ENCODE assay signal across 19 mouse cellular contexts in the genomic region with DNA sequence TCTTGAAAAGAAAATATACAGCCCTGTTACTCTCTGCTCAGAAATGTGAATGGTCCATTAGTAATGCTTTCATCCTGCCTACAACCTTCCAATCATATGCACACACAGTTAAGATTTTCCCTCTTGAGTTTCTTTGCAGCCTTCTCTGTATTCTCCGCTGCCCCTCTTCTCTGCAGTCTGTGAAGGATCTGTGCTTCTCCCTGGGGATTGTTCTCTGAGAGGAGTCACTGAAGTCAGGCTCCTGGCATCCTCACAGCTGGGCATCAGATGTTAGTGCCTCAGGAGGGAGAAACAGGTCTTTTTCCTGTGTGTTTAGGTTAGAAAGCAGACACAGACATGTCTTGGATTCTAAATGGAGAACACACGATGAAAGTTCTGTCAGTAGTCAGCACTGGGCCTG.
DNase-seq lines count a peak whose midpoint lies in the region; ATAC-seq lines count a peak whose summit lies in the region.
"Had no signal": no experiment of that assay in that cellular context is flagged by ENCODE, and none has a peak within 500 bp of the region (broad histone marks: within the 10 kb centered on the region; RNA-seq: fewer than 3 reads in every experiment).

No protein-coding gene starts in this region.

- no peaks in the 10 kb centered on the region for H3K36me3 ChIP-seq in hindbrain, embryonic 11.5 days (ENCODE audit: control insufficient read depth, insufficient read depth, low read length)
- H3K36me3 ChIP-seq in hindbrain, embryonic 14.5 days (replicated peaks; ENCODE audit: control insufficient read depth, insufficient read depth): no peaks in the 10 kb centered on the region
- no peaks in the 10 kb centered on the region for H3K36me3 ChIP-seq in neural tube, embryonic 15.5 days
- H3K36me3 ChIP-seq: embryonic facial prominence, embryonic 13.5 days; heart, embryonic 12.5 days; hindbrain, embryonic 12.5 days; intestine, embryonic 15.5 days had no signal

- no peak overlapping the region for H3K4me3 ChIP-seq in hindbrain, embryonic 11.5 days (ENCODE audit: low read depth, low read length)
- no peak overlapping the region for H3K4me3 ChIP-seq in hindbrain, embryonic 14.5 days (replicated peaks; ENCODE audit: low read length)
- H3K4me3 ChIP-seq in neural tube, embryonic 15.5 days (replicated peaks): no peak overlapping the region
- H3K4me3 ChIP-seq: embryonic facial prominence, embryonic 13.5 days; forebrain, embryonic 13.5 days; heart, embryonic 12.5 days; hindbrain, embryonic 12.5 days; intestine, embryonic 15.5 days had no signal

- no peaks in the 10 kb centered on the region for H3K4me1 ChIP-seq in hindbrain, embryonic 11.5 days (replicated peaks; ENCODE audit: control insufficient read depth, insufficient read depth, low read length)
- H3K4me1 ChIP-seq in hindbrain, embryonic 14.5 days (replicated peaks; ENCODE audit: control insufficient read depth, insufficient read depth, low read length): no peaks in the 10 kb centered on the region
- H3K4me1 ChIP-seq in neural tube, embryonic 15.5 days: 0 out of 2 replicates have a peak, but pooled peaks cover 4% of the 10 kb centered on the region
- H3K4me1 ChIP-seq: forebrain, embryonic 13.5 days; hindbrain, embryonic 12.5 days; intestine, embryonic 15.5 days had no signal

- no peaks in the 10 kb centered on the region for H3K9me3 ChIP-seq in hindbrain, embryonic 11.5 days (ENCODE audit: control insufficient read depth, low read length)
- no peaks in the 10 kb centered on the region for H3K9me3 ChIP-seq in hindbrain, embryonic 14.5 days (ENCODE audit: control insufficient read depth, low read length)
- H3K9me3 ChIP-seq in neural tube, embryonic 15.5 days (replicated peaks): no peaks in the 10 kb centered on the region
- H3K9me3 ChIP-seq: embryonic facial prominence, embryonic 13.5 days; forebrain, embryonic 13.5 days; heart, embryonic 12.5 days; hindbrain, embryonic 12.5 days; intestine, embryonic 15.5 days had no signal

- no peak overlapping the region for H3K4me2 ChIP-seq in hindbrain, embryonic 11.5 days (replicated peaks; ENCODE audit: low read depth, low read length)
- no peak overlapping the region for H3K4me2 ChIP-seq in hindbrain, embryonic 14.5 days (replicated peaks)
- no peak overlapping the region for H3K4me2 ChIP-seq in neural tube, embryonic 15.5 days
- H3K4me2 ChIP-seq: embryonic facial prominence, embryonic 13.5 days; forebrain, embryonic 13.5 days; heart, embryonic 12.5 days; hindbrain, embryonic 12.5 days; intestine, embryonic 15.5 days had no signal

- no peak for ATAC-seq in hindbrain, embryonic 11.5 days (ENCODE audit: low FRiP score)
- ATAC-seq in hindbrain, embryonic 14.5 days (ENCODE audit: low FRiP score): no peak
- ATAC-seq in neural tube, embryonic 15.5 days (ENCODE audit: low FRiP score): no peak
- ATAC-seq: forebrain, embryonic 13.5 days; forebrain, postnatal 0 days; intestine, embryonic 15.5 days had no signal

- WGBS in hindbrain, embryonic 11.5 days: 56% methylated on average over 2 of the region's 2 CpGs
- WGBS in hindbrain, embryonic 14.5 days: 69% methylated on average over 2 of the region's 2 CpGs
- 48% methylated on average over 2 of the region's 2 CpGs for WGBS in neural tube, embryonic 15.5 days

- H3K9ac ChIP-seq in hindbrain, embryonic 11.5 days (ENCODE audit: low read depth, low read length): no peak overlapping the region
- H3K9ac ChIP-seq in hindbrain, embryonic 14.5 days: no peak overlapping the region
- no peak overlapping the region for H3K9ac ChIP-seq in neural tube, embryonic 15.5 days (replicated peaks)
- H3K9ac ChIP-seq: embryonic facial prominence, embryonic 13.5 days; forebrain, embryonic 13.5 days; forebrain, postnatal 0 days; heart, embryonic 12.5 days; hindbrain, embryonic 12.5 days; intestine, embryonic 15.5 days had no signal

- H3K27ac ChIP-seq in hindbrain, embryonic 11.5 days (ENCODE audit: low read depth, low read length): no peak overlapping the region
- H3K27ac ChIP-seq in hindbrain, embryonic 14.5 days: no peak overlapping the region
- no peak overlapping the region for H3K27ac ChIP-seq in neural tube, embryonic 15.5 days (replicated peaks)
- H3K27ac ChIP-seq: embryonic facial prominence, embryonic 13.5 days; forebrain, embryonic 13.5 days; hindbrain, embryonic 12.5 days; intestine, embryonic 15.5 days had no signal

- H3K27me3 ChIP-seq in hindbrain, embryonic 11.5 days (ENCODE audit: control insufficient read depth, insufficient read depth, low read length): no peaks in the 10 kb centered on the region
- no peaks in the 10 kb centered on the region for H3K27me3 ChIP-seq in hindbrain, embryonic 14.5 days (ENCODE audit: control insufficient read depth, insufficient read depth, low read length)
- no peaks in the 10 kb centered on the region for H3K27me3 ChIP-seq in neural tube, embryonic 15.5 days (replicated peaks)
- H3K27me3 ChIP-seq: CH12.LX; embryonic facial prominence, embryonic 13.5 days; forebrain, embryonic 13.5 days; heart, embryonic 12.5 days; hindbrain, embryonic 12.5 days; intestine, embryonic 15.5 days had no signal

- DNase-seq in hindbrain, embryonic 11.5 days (ENCODE audit: low spot score): peak; percentile 1
- DNase-seq in hindbrain, embryonic 14.5 days (ENCODE audit: low spot score): no peak
- DNase-seq in neural tube, embryonic 10.5 days (ENCODE audit: extremely low spot score, low spot score): peak; percentile 30
- peak; percentile 5 for DNase-seq in embryo, embryonic 9.5 days (ENCODE audit: extremely low spot score)
- DNase-seq in MN1 (ENCODE audit: low spot score): no peak
- no peak for DNase-seq in layer of hippocampus, postnatal 25 days (ENCODE audit: extremely low spot score in 1 of 2, low spot score in 1 of 2)
- DNase-seq: adrenal gland, adult 2 months; adrenal gland, postnatal 25 days; cerebellum, adult 2 months; cerebellum, postnatal 10 days; forebrain, postnatal 0 days; gastrocnemius, postnatal 25 days had no signal

Comparison
In these comparisons a context has a peak if more than half of its experiments do, and no peak if none do; other contexts are left out.
1. DNase-seq: peak in hindbrain, embryonic 11.5 days (single experiment), neural tube, embryonic 10.5 days (single experiment) and embryo, embryonic 9.5 days (single experiment); none in hindbrain, embryonic 14.5 days (single experiment), MN1 (single experiment) and layer of hippocampus, postnatal 25 days (0 of 2).